Mouse (Mus musculus) G1E (cell line): ENCODE data around the gene Ocm.

Experiments used
- CTCF ChIP-seq: IDR thresholded peaks from 2 replicates; pipeline ENCODE4 v1.5.1; 2012; ENCODE audit warnings: low read depth, low read length, inconsistent platforms, mixed read lengths
- GATA1 ChIP-seq: IDR thresholded peaks from 2 replicates; pipeline ENCODE4 v1.6.1; 2012; ENCODE audit warnings: borderline replicate concordance, low read length, inconsistent platforms, mixed read lengths

DNA sequence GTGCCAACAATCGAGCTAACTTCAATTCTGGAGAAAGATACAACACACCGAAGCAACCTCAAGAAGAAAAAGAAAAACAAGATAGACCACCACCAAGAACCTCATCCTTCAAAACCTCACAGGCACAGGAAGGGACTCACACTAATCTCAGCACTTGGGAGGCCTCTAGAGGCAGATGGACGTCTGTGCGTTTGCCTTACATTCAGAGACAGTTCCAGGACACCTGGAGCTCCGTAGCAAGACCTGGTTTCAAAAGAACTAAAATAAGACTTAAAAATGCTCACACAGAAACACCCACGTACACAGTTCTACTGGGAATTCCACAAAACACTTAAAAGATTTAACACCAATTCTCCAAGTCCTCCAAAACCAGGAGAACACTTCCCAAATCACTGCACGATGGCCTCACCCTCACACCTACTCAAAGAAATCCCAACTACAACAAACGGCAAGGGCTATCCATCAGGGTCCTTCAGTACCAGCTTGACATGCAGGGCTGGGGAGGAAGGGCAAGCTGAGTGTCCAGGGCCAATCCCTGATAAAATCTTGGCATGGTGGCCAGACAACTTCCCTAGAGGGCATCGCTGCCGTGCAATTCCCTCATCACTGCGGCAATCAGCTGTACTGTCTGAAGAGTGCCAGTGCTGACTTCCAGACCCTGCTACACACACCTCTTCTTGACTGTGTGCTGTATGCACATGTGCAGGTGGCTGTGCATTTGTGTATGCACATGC lies 31.7 kb downstream of the Ocm start:
- TF ChIP-seq CTCF = no peak
- no peak for TF ChIP-seq GATA1
